Mouse (Mus musculus) heart, embryonic 13.5 days (tissue): ENCODE data around the gene Ndufb4. TPM values are rescaled to one million over a fixed set of nuclear protein-coding genes. Genes with fewer than 3 reads are reported as not detected.

Source experiments
- ATAC-seq: fragments of 200-750 bp; cut with Nextera tagmentation; 2 replicates; pipeline ENCODE4 v1.8.0; 2017; ENCODE audit warnings: moderate TSS enrichment; ENCODE audit not compliant: insufficient number of reproducible peaks, low FRiP score, low TSS enrichment; ENCODE audit errors: extremely low read depth
- H3K27ac ChIP-seq: fragments of 300-500 bp; sonication (generic); replicated peaks from 2 replicates; pipeline ENCODE4 v1.5.1; 2015; ENCODE audit warnings: moderate library complexity, mild to moderate bottlenecking, inconsistent platforms
- H3K27me3 ChIP-seq: fragments of 300-500 bp; sonication (generic); replicated peaks from 2 replicates; pipeline ENCODE4 v1.6.1; 2015; ENCODE audit warnings: mild to moderate bottlenecking, inconsistent platforms
- H3K36me3 ChIP-seq: fragments of 300-500 bp; sonication (generic); 2 replicates; pipeline ENCODE4 v1.6.1; 2015; ENCODE audit warnings: mild to moderate bottlenecking, inconsistent platforms
- H3K4me1 ChIP-seq: fragments of 300-500 bp; sonication (generic); 2 replicates; pipeline ENCODE4 v1.6.1; 2015; ENCODE audit warnings: inconsistent platforms
- H3K4me2 ChIP-seq: fragments of 300-500 bp; sonication (generic); 2 replicates; pipeline ENCODE4 v1.6.1; 2015; ENCODE audit warnings: inconsistent platforms, mild to moderate bottlenecking, moderate library complexity
- H3K4me3 ChIP-seq: fragments of 300-500 bp; sonication (generic); 2 replicates; pipeline ENCODE4 v1.5.1; 2015; ENCODE audit warnings: moderate library complexity, mild to moderate bottlenecking, inconsistent platforms
- H3K9ac ChIP-seq: fragments of 300-500 bp; sonication (generic); 2 replicates; pipeline ENCODE4 v1.6.1; 2015; ENCODE audit warnings: inconsistent platforms, mild to moderate bottlenecking, moderate library complexity
- H3K9me3 ChIP-seq: fragments of 300-500 bp; sonication (generic); 2 replicates; pipeline ENCODE4 v1.6.1; 2016; ENCODE audit warnings: inconsistent platforms
- WGBS: fragments of 180-500 bp; shearing (Covaris S2); methylation state at CpG from one replicate; pipeline ENCODE4 v1.1.7; 2015; ENCODE audit warnings: mixed read lengths; 5-methylcytosine and 5-hydroxymethylcytosine counted together
- polyA plus RNA-seq: library from polyadenylated mRNA; unstranded; fragments of >200 nt; fragmentation: Nextera tagmentation; extraction: Ambion mirVana; gene quantifications from 2 replicates; pipeline ENCODE4 v1.2.1, GENCODE M21; 2015

Ndufb4 gene
- polyA plus RNA-seq, 1 experiment from 2014 or later: 69.4 TPM

GRCm38 (mm10) chr16:37634578-37634977 lies 19.7 kb downstream of the Ndufb4 start:
- 41% methylated on average over 9 of the region's 9 CpGs for WGBS
- no peak for ATAC-seq
- H3K27ac ChIP-seq: no peak overlapping the region
- no peaks in the 10 kb centered on the region for H3K36me3 ChIP-seq
- no peaks in the 10 kb centered on the region for H3K4me1 ChIP-seq
- no peak overlapping the region for H3K9ac ChIP-seq
- H3K4me2 ChIP-seq: peak overlapping the region; percentile 51
- H3K9me3 ChIP-seq: no peaks in the 10 kb centered on the region
- H3K27me3 ChIP-seq: no peaks in the 10 kb centered on the region
- peak overlapping the region; percentile 12; the same call in 1 of the 2 replicates for H3K4me3 ChIP-seq

DNA sequence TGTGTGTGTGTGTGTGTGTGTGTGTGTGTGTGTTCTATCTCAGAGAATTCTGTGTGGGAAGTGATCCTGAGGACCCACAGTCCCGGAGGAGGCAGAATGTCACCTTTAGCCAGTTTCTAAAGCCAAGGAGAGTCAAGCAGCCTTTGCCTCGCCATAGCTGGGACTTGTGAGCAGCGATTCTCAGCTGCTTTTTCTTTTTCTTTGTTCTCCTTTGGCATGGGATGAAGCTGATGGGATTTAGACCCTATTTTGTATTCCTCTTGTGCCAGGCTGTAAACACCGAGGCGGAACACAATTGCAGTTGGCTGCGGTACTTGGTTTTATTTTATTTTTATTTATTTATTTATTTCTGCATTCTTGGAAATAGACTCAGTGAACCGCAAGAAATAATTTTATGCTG lies 25.2 kb downstream of the Ndufb4 start:
- Histone ChIP-seq H3K4me3 (no peak overlapping the region), H3K27me3 (no peaks in the 10 kb centered on the region), H3K4me2 (no peak overlapping the region), H3K36me3 (no peaks in the 10 kb centered on the region), H3K9ac (no peak overlapping the region), H3K4me1 (no peaks in the 10 kb centered on the region), H3K9me3 (no peaks in the 10 kb centered on the region), H3K27ac (no peak overlapping the region)
- 88% methylated on average over 7 of the region's 7 CpGs for WGBS
- no peak for ATAC-seq

- Histone ChIP-seq H3K9ac (no peak overlapping the region), H3K4me2 (no peak overlapping the region), H3K27ac (no peak overlapping the region), H3K27me3 (no peaks in the 10 kb centered on the region), H3K36me3 (no peaks in the 10 kb centered on the region), H3K4me3 (no peak overlapping the region), H3K4me1 (no peaks in the 10 kb centered on the region; the same call in 1 of the 2 replicates), H3K9me3 (no peaks in the 10 kb centered on the region)
- no peak for ATAC-seq
- WGBS: 75% methylated on average over 9 of the region's 9 CpGs
These were observed 25.9 kb downstream of the Ndufb4 start for GRCm38 (mm10) chr16:37628336-37628735.

DNA sequence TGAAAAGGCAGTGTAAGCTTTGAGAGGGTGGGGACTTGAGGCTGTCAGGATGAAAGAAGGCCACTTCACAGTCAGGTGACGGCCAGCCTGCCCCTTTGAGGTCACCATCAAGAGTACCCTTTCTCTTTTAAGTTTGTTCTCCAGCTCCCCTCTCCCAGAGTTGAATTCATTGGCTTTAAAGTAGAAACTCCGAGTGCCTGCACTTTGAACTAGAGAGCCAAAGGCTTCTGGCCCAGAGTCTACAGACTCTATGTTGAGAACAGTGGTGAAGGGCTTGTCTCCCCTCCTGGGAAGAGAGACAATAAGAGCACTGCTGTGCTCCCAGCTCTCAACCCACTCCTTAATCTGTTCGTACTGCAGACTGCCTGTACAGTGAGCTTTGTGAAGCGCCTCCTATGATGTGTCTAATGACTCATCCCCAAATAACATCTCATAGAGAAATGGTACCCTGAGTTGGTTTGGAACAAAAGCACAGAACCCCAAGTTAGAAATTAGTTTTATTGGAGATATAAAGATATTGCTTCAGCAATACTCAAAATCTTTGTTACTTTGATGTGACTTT lies 27.8 kb downstream of the Ndufb4 start:
- H3K4me3 ChIP-seq: no peak overlapping the region
- H3K27me3 ChIP-seq: no peaks in the 10 kb centered on the region
- no peak for ATAC-seq
- H3K4me1 ChIP-seq: no peaks in the 10 kb centered on the region; the same call in 1 of the 2 replicates
- H3K36me3 ChIP-seq: no peaks in the 10 kb centered on the region
- H3K4me2 ChIP-seq: no peak overlapping the region
- H3K9ac ChIP-seq: no peak overlapping the region
- no peaks in the 10 kb centered on the region for H3K9me3 ChIP-seq
- H3K27ac ChIP-seq: no peak overlapping the region
- WGBS: 60% methylated on average over 4 of the region's 4 CpGs

DNA sequence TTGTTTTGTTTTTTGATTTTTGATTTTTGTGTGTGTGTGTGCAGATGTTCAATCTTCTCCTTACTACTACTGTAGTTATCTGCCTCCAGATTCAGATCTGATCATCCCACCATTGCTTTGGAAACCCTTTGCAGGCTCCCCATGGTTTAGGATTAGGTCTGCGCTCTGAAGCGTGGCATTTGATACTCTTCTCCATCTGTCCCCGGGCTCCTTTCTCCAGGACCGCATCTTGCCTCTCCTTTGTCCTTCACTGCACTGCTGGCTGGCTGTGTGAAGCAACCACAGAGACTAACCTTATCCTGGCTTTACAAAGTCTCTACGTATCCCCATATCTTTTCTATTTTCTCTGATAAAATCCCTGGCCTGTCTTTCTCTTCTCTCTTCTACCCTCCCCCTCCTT lies 31.3 kb downstream of the Ndufb4 start:
- no peak overlapping the region for H3K27ac ChIP-seq
- no peak for ATAC-seq
- H3K4me3 ChIP-seq: no peak overlapping the region
- peaks cover 20% of the 10 kb centered on the region for H3K4me1 ChIP-seq
- H3K4me2 ChIP-seq: no peak overlapping the region
- no peaks in the 10 kb centered on the region for H3K27me3 ChIP-seq
- H3K36me3 ChIP-seq: no peaks in the 10 kb centered on the region
- WGBS: 53% methylated on average over 5 of the region's 5 CpGs
- no peaks in the 10 kb centered on the region for H3K9me3 ChIP-seq
- no peak overlapping the region for H3K9ac ChIP-seq

GRCm38 (mm10) chr16:37622403-37622802 lies 31.9 kb downstream of the Ndufb4 start:
- ATAC-seq: no peak
- Histone ChIP-seq H3K4me1 (peaks cover 25% of the 10 kb centered on the region), H3K27ac (no peak overlapping the region), H3K9ac (no peak overlapping the region), H3K9me3 (no peaks in the 10 kb centered on the region), H3K4me2 (no peak overlapping the region), H3K4me3 (no peak overlapping the region), H3K27me3 (no peaks in the 10 kb centered on the region), H3K36me3 (no peaks in the 10 kb centered on the region)
- 72% methylated on average over 3 of the region's 3 CpGs for WGBS

- H3K9me3 ChIP-seq: no peaks in the 10 kb centered on the region
- 13% methylated on average over 3 of the region's 3 CpGs for WGBS
- H3K27me3 ChIP-seq: no peaks in the 10 kb centered on the region
- no peaks in the 10 kb centered on the region for H3K36me3 ChIP-seq
- H3K27ac ChIP-seq: peak overlapping the region; percentile 32
- H3K4me2 ChIP-seq: no peak overlapping the region
- H3K9ac ChIP-seq: no peak overlapping the region
- no peak overlapping the region for H3K4me3 ChIP-seq
- H3K4me1 ChIP-seq: peaks cover 28% of the 10 kb centered on the region
- ATAC-seq: no peak
These were observed 36.6 kb downstream of the Ndufb4 start for GRCm38 (mm10) chr16:37617695-37618094.

GRCm38 (mm10) chr16:37616104-37616503 lies 38.1 kb downstream of the Ndufb4 start:
- no peaks in the 10 kb centered on the region for H3K9me3 ChIP-seq
- no peaks in the 10 kb centered on the region for H3K36me3 ChIP-seq
- H3K27me3 ChIP-seq: no peaks in the 10 kb centered on the region
- no peak for ATAC-seq
- H3K9ac ChIP-seq: no peak overlapping the region
- no peak overlapping the region for H3K27ac ChIP-seq
- WGBS: 65% methylated on average over 8 of the region's 8 CpGs
- no peak overlapping the region for H3K4me2 ChIP-seq
- H3K4me1 ChIP-seq: peaks cover 28% of the 10 kb centered on the region
- H3K4me3 ChIP-seq: no peak overlapping the region

GRCm38 (mm10) chr16:37615429-37615828 lies 38.8 kb downstream of the Ndufb4 start:
- Histone ChIP-seq H3K9ac (no peak overlapping the region), H3K4me2 (no peak overlapping the region), H3K27ac (no peak overlapping the region), H3K36me3 (no peaks in the 10 kb centered on the region), H3K4me3 (no peak overlapping the region), H3K27me3 (no peaks in the 10 kb centered on the region), H3K9me3 (no peaks in the 10 kb centered on the region), H3K4me1 (peaks cover 21% of the 10 kb centered on the region)
- 64% methylated on average over 8 of the region's 8 CpGs for WGBS
- ATAC-seq: no peak

- WGBS: 89% methylated on average over 9 of the region's 9 CpGs
- ATAC-seq: no peak
These were observed 39.7 kb downstream of the Ndufb4 start for GRCm38 (mm10) chr16:37614540-37614939.

GRCm38 (mm10) chr16:37612013-37612412 lies 42.2 kb downstream of the Ndufb4 start:
- H3K27ac ChIP-seq: no peak overlapping the region
- H3K27me3 ChIP-seq: no peaks in the 10 kb centered on the region
- no peaks in the 10 kb centered on the region for H3K36me3 ChIP-seq
- 80% methylated on average over 5 of the region's 5 CpGs for WGBS
- no peak for ATAC-seq
- no peak overlapping the region for H3K4me3 ChIP-seq
- no peak overlapping the region for H3K9ac ChIP-seq
- H3K9me3 ChIP-seq: no peaks in the 10 kb centered on the region
- no peak overlapping the region for H3K4me2 ChIP-seq
- no peaks in the 10 kb centered on the region for H3K4me1 ChIP-seq

More at GRCm38 (mm10) chr16:37614540-37614939, 39.7 kb downstream of the Ndufb4 start:
- Histone ChIP-seq H3K4me3 (no peak overlapping the region), H3K9me3 (no peaks in the 10 kb centered on the region), H3K4me2 (no peak overlapping the region), H3K27me3 (no peaks in the 10 kb centered on the region), H3K4me1 (peaks cover 18% of the 10 kb centered on the region), H3K36me3 (no peaks in the 10 kb centered on the region), H3K27ac (no peak overlapping the region), H3K9ac (no peak overlapping the region)

DNA sequence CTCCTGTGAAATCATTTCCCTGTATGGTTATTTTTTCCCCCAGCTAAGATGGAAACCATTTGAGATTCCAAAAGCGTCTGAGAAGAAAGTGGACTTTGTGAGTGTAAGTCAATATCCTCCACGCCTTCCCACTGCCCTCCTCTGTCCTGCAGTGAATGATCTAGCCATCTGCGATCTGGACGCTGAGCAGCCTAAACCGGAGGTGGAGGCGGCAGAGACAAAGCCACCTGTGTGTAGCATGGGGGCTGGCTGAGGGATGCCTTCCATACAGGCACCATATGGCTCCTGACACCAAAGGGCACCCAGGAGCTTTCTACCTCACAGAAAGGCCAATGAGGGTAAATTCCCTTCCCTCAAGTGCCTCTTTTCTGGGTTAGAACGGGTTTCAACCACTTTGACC lies 43.2 kb downstream of the Ndufb4 start:
- Histone ChIP-seq H3K9ac (no peak overlapping the region), H3K9me3 (no peaks in the 10 kb centered on the region), H3K4me1 (no peaks in the 10 kb centered on the region), H3K27ac (no peak overlapping the region), H3K4me2 (no peak overlapping the region), H3K4me3 (no peak overlapping the region), H3K36me3 (no peaks in the 10 kb centered on the region), H3K27me3 (no peaks in the 10 kb centered on the region)
- no peak for ATAC-seq
- WGBS: 76% methylated on average over 7 of the region's 7 CpGs
